Mouse (Mus musculus) limb, embryonic 11.5 days (tissue): ENCODE measurements around the gene 4930548H24Rik. TPM values are rescaled to one million over a fixed set of nuclear protein-coding genes. Genes with fewer than 3 reads are reported as not detected.

Source experiments
- ATAC-seq: fragments of 200-750 bp; cut with Nextera tagmentation; 2 replicates; pipeline ENCODE4 v1.8.0; 2017; ENCODE audit warnings: low read depth; ENCODE audit not compliant: insufficient number of reproducible peaks, low FRiP score, low TSS enrichment
- DNase-seq: peaks from one replicate; pipeline ENCODE4 v3.0.0-alpha.2; 2015; ENCODE audit warnings: low spot score
- H3K27ac ChIP-seq: fragments of 300-500 bp; sonication (generic); replicated peaks from 2 replicates; pipeline ENCODE4 v1.5.1; 2014; ENCODE audit warnings: low read depth, mild to moderate bottlenecking, low read length
- H3K27me3 ChIP-seq: fragments of 300-500 bp; sonication (generic); 2 replicates; pipeline ENCODE4 v1.6.1; 2014; ENCODE audit warnings: mild to moderate bottlenecking, low read length, mixed read lengths; ENCODE audit not compliant: control insufficient read depth, insufficient read depth
- H3K36me3 ChIP-seq: fragments of 300-500 bp; sonication (generic); 2 replicates; pipeline ENCODE4 v1.6.1; 2014; ENCODE audit warnings: mild to moderate bottlenecking, low read length, moderate library complexity, mixed read lengths; ENCODE audit not compliant: control insufficient read depth, insufficient read depth
- H3K4me1 ChIP-seq: fragments of 300-500 bp; sonication (generic); 2 replicates; pipeline ENCODE4 v1.6.1; 2014; ENCODE audit warnings: low read length, mixed read lengths; ENCODE audit not compliant: control insufficient read depth, insufficient read depth
- H3K4me2 ChIP-seq: fragments of 300-500 bp; sonication (generic); 2 replicates; pipeline ENCODE4 v1.6.1; 2014; ENCODE audit warnings: low read depth, mild to moderate bottlenecking, moderate library complexity; ENCODE audit not compliant: severe bottlenecking
- H3K4me3 ChIP-seq: fragments of 300-500 bp; sonication (generic); 2 replicates; pipeline ENCODE4 v1.5.1; 2014; ENCODE audit warnings: low read depth, low read length
- H3K9ac ChIP-seq: fragments of 300-500 bp; sonication (generic); 2 replicates; pipeline ENCODE4 v1.6.1; 2014; ENCODE audit warnings: mild to moderate bottlenecking, low read length
- H3K9me3 ChIP-seq: fragments of 300-500 bp; sonication (generic); 2 replicates; pipeline ENCODE4 v1.6.1; 2016; ENCODE audit warnings: low read length; ENCODE audit not compliant: control insufficient read depth
- WGBS: fragments of 180-500 bp; shearing (Covaris S2); extraction: QIAGEN DNeasy Blood & Tissue Kit; methylation state at CpG from one replicate; pipeline ENCODE4 v1.1.7; 2014; 5-methylcytosine and 5-hydroxymethylcytosine counted together
- polyA plus RNA-seq: library from polyadenylated mRNA; unstranded; fragments of >200 nt; fragmentation: Nextera tagmentation; extraction: Ambion mirVana; gene quantifications from 2 replicates; pipeline ENCODE4 v1.2.1, GENCODE M21; 2014

Gene 4930548H24Rik
- polyA plus RNA-seq, 1 experiment from 2014 or later, result not detected

- Histone ChIP-seq H3K36me3 (peaks cover 24% of the 10 kb centered on the region), H3K4me2 (no peak overlapping the region), H3K27ac (no peak overlapping the region), H3K9me3 (no peaks in the 10 kb centered on the region), H3K4me3 (no peak overlapping the region), H3K4me1 (no peaks in the 10 kb centered on the region), H3K27me3 (no peaks in the 10 kb centered on the region), H3K9ac (no peak overlapping the region)
- DNase-seq (no peak), ATAC-seq (no peak)
- WGBS, result 91% methylated on average over 4 of the region's 4 CpGs
These were observed 5.0 kb upstream of the 4930548H24Rik start for GRCm38 (mm10) chr5:31480536-31480935.

GRCm38 (mm10) chr5:31487889-31488288 lies 2.3 kb downstream of the 4930548H24Rik start:
- Histone ChIP-seq H3K9me3 (no peaks in the 10 kb centered on the region), H3K4me1 (no peaks in the 10 kb centered on the region), H3K4me3 (no peak overlapping the region), H3K27ac (no peak overlapping the region), H3K9ac (no peak overlapping the region), H3K36me3 (no peaks in the 10 kb centered on the region), H3K27me3 (no peaks in the 10 kb centered on the region), H3K4me2 (no peak overlapping the region)
- ATAC-seq (no peak), DNase-seq (no peak)
- 100% methylated on average over 3 of the region's 3 CpGs for WGBS

- no peak overlapping the region for H3K4me2 ChIP-seq
- no peaks in the 10 kb centered on the region for H3K4me1 ChIP-seq
- no peaks in the 10 kb centered on the region for H3K36me3 ChIP-seq
- no peak overlapping the region for H3K9ac ChIP-seq
- DNase-seq (no peak), ATAC-seq (no peak)
- no peaks in the 10 kb centered on the region for H3K27me3 ChIP-seq
- WGBS, result 71% methylated on average over 7 of the region's 7 CpGs
- H3K4me3 ChIP-seq, result no peak overlapping the region
- H3K27ac ChIP-seq, result no peak overlapping the region
- no peaks in the 10 kb centered on the region for H3K9me3 ChIP-seq
These were observed 3.7 kb downstream of the 4930548H24Rik start for GRCm38 (mm10) chr5:31489116-31489769.

- no peak overlapping the region for H3K4me3 ChIP-seq
- H3K4me1 ChIP-seq, result no peaks in the 10 kb centered on the region
- no peak overlapping the region for H3K9ac ChIP-seq
- DNase-seq, result no peak
- no peak overlapping the region for H3K4me2 ChIP-seq
- H3K27ac ChIP-seq, result no peak overlapping the region
- peaks cover 4% of the 10 kb centered on the region; the same call in 1 of the 2 replicates for H3K36me3 ChIP-seq
- no peak for ATAC-seq
- H3K9me3 ChIP-seq, result no peaks in the 10 kb centered on the region
- 61% methylated on average over 1 of the region's 1 CpGs for WGBS
- no peaks in the 10 kb centered on the region for H3K27me3 ChIP-seq
These were observed 6.5 kb downstream of the 4930548H24Rik start for GRCm38 (mm10) chr5:31492031-31492430.

- Histone ChIP-seq H3K9me3 (no peaks in the 10 kb centered on the region), H3K36me3 (peaks cover 10% of the 10 kb centered on the region), H3K27me3 (no peaks in the 10 kb centered on the region), H3K27ac (no peak within 1 kb of the TSS), H3K4me1 (no peaks in the 10 kb centered on the region), H3K9ac (peak within 1 kb of the TSS; percentile 70), H3K4me3 (peak within 1 kb of the TSS; percentile 51), H3K4me2 (peak within 1 kb of the TSS; percentile 78)
- DNase-seq, result peak; percentile 90
- under 1% methylated on average over 49 of the region's 49 CpGs for WGBS
- peak; percentile 99 for ATAC-seq
These were observed 9.2 kb downstream of the 4930548H24Rik start, which contains the start of gene Gpn1 for GRCm38 (mm10) chr5:31494513-31495297. Gene Gpn1, plus strand, starts transcription at chr5:31494741.

- H3K4me1 ChIP-seq, result no peaks in the 10 kb centered on the region
- DNase-seq (no peak), ATAC-seq (no peak)
- H3K4me2 ChIP-seq, result no peak overlapping the region
- no peak overlapping the region for H3K27ac ChIP-seq
- H3K4me3 ChIP-seq, result no peak overlapping the region
- WGBS, result 89% methylated on average over 10 of the region's 10 CpGs
- H3K9me3 ChIP-seq, result no peaks in the 10 kb centered on the region
- H3K9ac ChIP-seq, result no peak overlapping the region
- H3K36me3 ChIP-seq, result peaks cover 22% of the 10 kb centered on the region; the same call in 1 of the 2 replicates
- H3K27me3 ChIP-seq, result no peaks in the 10 kb centered on the region
These were observed 19.3 kb downstream of the 4930548H24Rik start for GRCm38 (mm10) chr5:31504843-31505242.

- Histone ChIP-seq H3K4me3 (no peak overlapping the region), H3K27me3 (no peaks in the 10 kb centered on the region), H3K9ac (no peak overlapping the region), H3K36me3 (peaks cover 24% of the 10 kb centered on the region; the same call in 1 of the 2 replicates), H3K4me2 (no peak overlapping the region), H3K27ac (no peak overlapping the region), H3K4me1 (no peaks in the 10 kb centered on the region), H3K9me3 (no peaks in the 10 kb centered on the region)
- 96% methylated on average over 1 of the region's 1 CpGs for WGBS
- DNase-seq (no peak), ATAC-seq (no peak)
These were observed 26.9 kb downstream of the 4930548H24Rik start for GRCm38 (mm10) chr5:31512481-31512880.

- H3K36me3 ChIP-seq, result peaks cover 10% of the 10 kb centered on the region
- no peak overlapping the region for H3K27ac ChIP-seq
- H3K4me2 ChIP-seq, result no peak overlapping the region
- no peaks in the 10 kb centered on the region for H3K27me3 ChIP-seq
- H3K4me3 ChIP-seq, result no peak overlapping the region
- no peaks in the 10 kb centered on the region for H3K4me1 ChIP-seq
- DNase-seq, result no peak
- ATAC-seq, result no peak
- no peak overlapping the region for H3K9ac ChIP-seq
- WGBS, result 96% methylated on average over 6 of the region's 6 CpGs
- H3K9me3 ChIP-seq, result no peaks in the 10 kb centered on the region
These were observed 35.0 kb downstream of the 4930548H24Rik start for GRCm38 (mm10) chr5:31520556-31520955.
